Mouse (Mus musculus): Measurements from ENCODE around the gene Itfg1.

Gene Itfg1

DNA sequence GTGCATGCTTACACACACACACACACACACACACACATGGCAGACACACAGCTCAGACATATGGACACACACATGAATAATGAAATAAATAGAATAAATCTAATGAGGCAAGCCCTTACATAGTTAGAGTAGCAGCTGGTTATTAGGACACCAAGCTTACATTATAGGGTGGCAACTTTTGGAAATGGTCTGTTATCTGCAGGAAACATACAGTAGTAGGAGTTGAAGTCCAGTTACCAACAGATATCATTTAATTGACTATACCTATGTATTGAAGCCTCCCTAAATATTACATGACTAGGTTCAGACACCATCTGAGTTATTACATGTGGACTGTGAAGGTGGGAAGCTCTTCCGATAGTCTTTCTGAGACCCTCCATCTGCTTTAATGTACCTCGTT, 95.7 kb downstream of the Itfg1 start:
- no peak for DNase-seq (ENCODE audit: low spot score in 2 of 2)

- no peak for DNase-seq (ENCODE audit: low spot score in 2 of 2)
Observed at GRCm38 (mm10) chr8:85730545-85730944, 110.2 kb downstream of the Itfg1 start.

- DNase-seq (ENCODE audit: low spot score in 2 of 2) = no peak
Observed at GRCm38 (mm10) chr8:85717271-85717670, 123.5 kb downstream of the Itfg1 start.

- no peak for DNase-seq (ENCODE audit: low spot score in 2 of 2)
Observed at GRCm38 (mm10) chr8:85716696-85717095, 124.0 kb downstream of the Itfg1 start.

- no peak for DNase-seq (ENCODE audit: low spot score in 2 of 2)
Observed at GRCm38 (mm10) chr8:85706988-85707387, 133.7 kb downstream of the Itfg1 start.

GRCm38 (mm10) chr8:85700751-85701351, 139.9 kb downstream of the Itfg1 start, which contains the start of gene Neto2:
Gene Neto2 (minus strand): TSS chr8:85700924.
- peak; percentile 73 to 85 for DNase-seq (ENCODE audit: low spot score in 2 of 2)

DNA sequence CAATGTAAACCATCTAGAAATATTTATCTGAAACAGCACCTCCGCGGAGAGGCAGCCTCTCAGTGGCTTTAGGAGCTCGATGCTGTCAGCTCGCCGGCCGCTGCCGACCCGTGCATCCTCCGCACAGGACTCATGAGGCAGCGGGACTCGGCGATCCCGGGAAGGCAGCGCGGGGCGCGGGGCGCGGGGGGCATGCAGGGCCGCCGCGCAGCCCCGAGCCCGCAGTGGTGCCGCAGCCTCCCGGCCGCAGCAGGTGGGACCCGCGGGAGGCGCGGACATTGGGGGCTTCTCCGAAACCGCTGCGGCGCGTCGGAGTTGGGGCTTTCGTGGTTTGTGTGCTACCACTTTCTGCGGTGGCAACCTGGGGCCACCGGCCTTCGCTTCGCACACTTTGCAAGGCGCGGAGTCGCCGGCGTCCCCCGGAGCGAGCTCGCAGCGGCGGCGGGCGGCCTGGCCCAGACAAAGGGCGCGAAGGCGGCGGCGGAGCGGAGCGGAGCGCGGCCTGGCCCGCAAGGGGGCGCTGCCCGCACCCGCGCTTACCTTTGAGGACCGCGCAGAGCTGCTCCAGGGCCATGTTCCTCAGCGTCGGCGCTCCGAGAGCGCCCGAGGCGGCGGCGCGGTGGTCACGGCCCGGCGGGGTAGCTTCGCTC, 140.5 kb downstream of the Itfg1 start:
- peak; percentile 33 to 81 for DNase-seq (ENCODE audit: low spot score in 2 of 2)

GRCm38 (mm10) chr8:85699051-85699450, 141.7 kb downstream of the Itfg1 start:
- DNase-seq (ENCODE audit: low spot score in 2 of 2) = peak; percentile 25 to 60
